Mouse (Mus musculus) erythroid progenitor cell, adult 5-6 weeks (primary cell): ENCODE results near the gene Gabra4. TPM values are rescaled to one million over a fixed set of nuclear protein-coding genes. Genes with fewer than 3 reads are reported as not detected.
"Not testable (repeated sequence)": the region's sequence is repeated elsewhere in the genome, so short reads cannot be mapped to it uniquely, and the experiment has no call there.

Experiments
- ATAC-seq: replicated peaks from 2 replicates; pipeline ENCODE4 v1.8.0; 2016; ENCODE audit warnings: moderate number of reproducible peaks, mild to moderate bottlenecking, moderate TSS enrichment, inconsistent platforms; ENCODE audit not compliant: poor library complexity, low FRiP score, severe bottlenecking
- total RNA-seq, 2 experiments: library from RNA; stranded (forward) in 1 of 2; stranded (reverse) in 1 of 2; fragments of 150-400 nt in 1 of 2; fragments of 186-747, 209-891 nt in 1 of 2; gene quantifications; 2 replicates each; pipeline versions ENCODE4 v1.2.3 to v1.2.4; 2015 to 2017; ENCODE audit warnings: low replicate concordance in 2 of 2

Gabra4 gene
- total RNA-seq, 2 experiments from 2014 or later = not detected

DNA sequence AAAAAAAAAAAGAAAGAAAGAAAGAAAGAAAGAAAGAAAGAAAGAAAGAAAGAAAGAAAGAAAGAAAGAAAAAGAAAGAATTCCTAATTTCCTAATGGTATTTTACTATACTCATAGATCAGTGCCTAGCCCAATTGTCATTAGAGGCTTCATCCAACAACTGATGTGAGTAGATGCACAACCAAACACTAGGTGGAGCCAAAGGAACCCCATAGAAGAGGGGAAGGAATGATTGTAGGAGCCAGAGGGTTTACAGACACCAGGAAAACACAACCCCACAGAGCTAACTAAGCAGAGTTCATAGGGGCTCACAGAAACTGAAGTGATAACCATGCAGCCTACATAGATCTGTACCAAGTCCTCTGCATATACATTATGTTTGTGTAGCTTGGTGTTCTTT lies 112.6 kb downstream of the Gabra4 start:
- no peak for ATAC-seq

DNA sequence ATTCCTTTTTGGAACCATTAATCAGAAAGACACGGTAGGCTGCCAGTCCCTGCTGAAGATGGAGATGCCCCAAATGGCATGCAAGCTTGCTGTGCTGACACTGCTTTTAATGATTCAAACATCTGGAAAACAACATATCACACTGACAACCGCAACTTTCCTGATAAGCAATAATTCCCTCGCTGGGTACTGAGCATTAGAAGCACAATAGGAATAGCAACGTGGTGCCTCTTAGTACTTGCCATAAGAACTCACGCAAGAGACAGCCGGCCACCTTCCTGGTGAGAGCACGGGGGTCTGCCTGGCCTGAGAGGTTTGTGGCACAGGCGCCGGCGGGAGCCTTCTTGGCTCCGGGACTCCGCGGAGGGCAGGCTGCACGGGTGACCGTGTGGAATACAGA lies 132.6 kb downstream of the Gabra4 start:
- not testable (repeated sequence) for ATAC-seq

Other genes starting within 250 kb of the Gabra4 start
- gene Cox7b2, start 110.1 kb downstream of the Gabra4 start, total RNA-seq (2015; ENCODE audit: low replicate concordance) = not detected in 2 replicates
- not detected in 2 replicates for gene Cox7b2, start 110.1 kb downstream of the Gabra4 start, total RNA-seq (2017; ENCODE audit: low replicate concordance)
- gene Gabrb1, start 195 bp downstream of the Gabra4 start, total RNA-seq (2015; ENCODE audit: low replicate concordance) = not detected in 2 replicates
- under 0.01 TPM in 1 of 2 replicates, not detected in the other for gene Gabrb1, start 195 bp downstream of the Gabra4 start, total RNA-seq (2017; ENCODE audit: low replicate concordance)